Mouse (Mus musculus) heart, embryonic 16.5 days (tissue): Measurements from ENCODE around the gene Gipc3. TPM values are rescaled to one million over a fixed set of nuclear protein-coding genes. Genes with fewer than 3 reads are reported as not detected.

Source experiments
- ATAC-seq: fragments of 200-750 bp; cut with Nextera tagmentation; replicated peaks from 2 replicates; pipeline ENCODE4 v1.8.0; 2017; ENCODE audit warnings: moderate number of reproducible peaks; ENCODE audit not compliant: insufficient read depth, low FRiP score; ENCODE audit errors: extremely low read depth
- H3K27ac ChIP-seq: fragments of 300-500 bp; sonication (generic); 2 replicates; pipeline ENCODE4 v1.5.1; 2014; ENCODE audit warnings: mild to moderate bottlenecking, low read length, control low read depth, moderate library complexity
- H3K27me3 ChIP-seq: fragments of 300-500 bp; sonication (generic); 2 replicates; pipeline ENCODE4 v1.6.1; 2014; ENCODE audit warnings: low read length, mixed read lengths; ENCODE audit not compliant: control insufficient read depth, insufficient read depth
- H3K36me3 ChIP-seq: fragments of 300-500 bp; sonication (generic); 2 replicates; pipeline ENCODE4 v1.6.1; 2014; ENCODE audit not compliant: control insufficient read depth, insufficient read depth
- H3K4me1 ChIP-seq: fragments of 300-500 bp; sonication (generic); 2 replicates; pipeline ENCODE4 v1.6.1; 2014; ENCODE audit warnings: low read length, mixed read lengths; ENCODE audit not compliant: control insufficient read depth, insufficient read depth
- H3K4me2 ChIP-seq: fragments of 300-500 bp; sonication (generic); 2 replicates; pipeline ENCODE4 v1.6.1; 2014; ENCODE audit warnings: low read depth, mild to moderate bottlenecking, control low read depth, low read length
- H3K4me3 ChIP-seq: fragments of 300-500 bp; sonication (generic); 2 replicates; pipeline ENCODE4 v1.5.1; 2014; ENCODE audit warnings: mild to moderate bottlenecking, control low read depth, low read length
- H3K9ac ChIP-seq: fragments of 300-500 bp; sonication (generic); 2 replicates; pipeline ENCODE4 v1.6.1; 2014; ENCODE audit warnings: low read length, control low read depth
- H3K9me3 ChIP-seq: fragments of 300-500 bp; sonication (generic); replicated peaks from 2 replicates; pipeline ENCODE4 v1.6.1; 2016; ENCODE audit warnings: low read length; ENCODE audit not compliant: control insufficient read depth
- WGBS: fragments of 180-500 bp; shearing (Covaris S2); extraction: QIAGEN DNeasy Blood & Tissue Kit; methylation state at CpG from one replicate; pipeline ENCODE4 v1.1.7; 2014; 5-methylcytosine and 5-hydroxymethylcytosine counted together
- polyA plus RNA-seq: library from polyadenylated mRNA; unstranded; fragments of >200 nt; fragmentation: Nextera tagmentation; extraction: Ambion mirVana; gene quantifications from 2 replicates; pipeline ENCODE4 v1.2.1, GENCODE M21; 2015

Gipc3 gene
- polyA plus RNA-seq, result 0.08 and 0.11 TPM in 2 replicates

DNA sequence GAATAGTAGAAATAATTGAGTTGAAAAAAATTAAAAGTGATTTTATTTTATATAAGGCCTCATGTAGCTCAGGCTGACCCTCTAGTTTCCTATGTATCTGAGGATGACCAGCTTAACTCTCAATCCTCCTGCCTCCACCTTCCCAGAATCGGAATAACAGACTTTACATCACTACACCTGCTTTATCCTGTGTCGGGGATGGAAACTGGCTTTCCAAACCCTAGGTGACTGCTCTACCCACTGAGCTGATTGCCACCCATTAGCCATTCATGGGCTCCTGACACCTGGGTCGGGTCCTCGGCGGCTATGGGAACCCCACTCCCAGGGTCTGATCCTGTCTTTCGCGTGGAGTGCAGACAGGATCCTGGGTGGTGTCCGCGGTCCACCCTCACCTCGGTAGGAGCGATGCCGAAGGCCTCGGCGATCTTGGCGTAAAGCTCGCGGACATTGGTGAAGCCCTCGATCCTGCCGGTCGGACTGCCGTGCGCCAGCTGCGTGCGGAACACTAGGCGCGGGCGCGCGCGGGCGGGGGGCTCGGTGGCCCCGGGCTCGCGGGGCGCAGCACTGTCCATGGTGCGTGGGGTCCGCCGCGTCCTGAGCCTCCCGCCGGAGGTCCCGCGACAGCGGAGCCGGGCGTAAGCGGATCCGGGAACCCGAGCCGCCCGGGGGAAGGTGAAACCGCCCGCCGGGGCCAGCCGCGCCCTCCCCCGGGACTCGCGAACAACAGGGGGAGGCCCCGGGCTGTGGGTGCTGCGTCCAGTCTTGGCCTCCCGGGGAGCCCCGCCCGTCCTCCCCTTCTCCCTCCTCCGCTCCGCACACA, at the start of gene Gipc3:
TSS of gene Gipc3 (minus strand) at position 581 of the 820 bp plus-strand sequence.
- H3K4me2 ChIP-seq, result peak within 1 kb of the TSS; percentile 89
- H3K9ac ChIP-seq, result peak within 1 kb of the TSS; percentile 76
- H3K4me1 ChIP-seq, result peaks cover 19% of the 10 kb centered on the region
- peaks cover 18% of the 10 kb centered on the region for H3K27me3 ChIP-seq
- no peaks in the 10 kb centered on the region for H3K9me3 ChIP-seq
- peak within 1 kb of the TSS; percentile 59 for H3K4me3 ChIP-seq
- H3K36me3 ChIP-seq, result peaks cover 7% of the 10 kb centered on the region; the same call in 1 of the 2 replicates
- 5% methylated on average over 59 of the region's 67 CpGs for WGBS
- ATAC-seq, result no peak
- no peak within 1 kb of the TSS for H3K27ac ChIP-seq

GRCm38 (mm10) chr10:81392781-81393185, 49.7 kb upstream of the Gipc3 start, which contains the start of gene Smim24:
Smim24 (plus strand) TSS chr10:81393051.
- Histone ChIP-seq H3K36me3 (peaks cover 5% of the 10 kb centered on the region), H3K27ac (peak within 1 kb of the TSS; percentile 49), H3K9me3 (no peaks in the 10 kb centered on the region), H3K4me3 (peak within 1 kb of the TSS; percentile 46), H3K4me1 (peaks cover 13% of the 10 kb centered on the region), H3K4me2 (peak within 1 kb of the TSS; percentile 74), H3K27me3 (no peaks in the 10 kb centered on the region), H3K9ac (peak within 1 kb of the TSS; percentile 69)
- 56% methylated on average over 14 of the region's 14 CpGs for WGBS
- no peak for ATAC-seq

DNA sequence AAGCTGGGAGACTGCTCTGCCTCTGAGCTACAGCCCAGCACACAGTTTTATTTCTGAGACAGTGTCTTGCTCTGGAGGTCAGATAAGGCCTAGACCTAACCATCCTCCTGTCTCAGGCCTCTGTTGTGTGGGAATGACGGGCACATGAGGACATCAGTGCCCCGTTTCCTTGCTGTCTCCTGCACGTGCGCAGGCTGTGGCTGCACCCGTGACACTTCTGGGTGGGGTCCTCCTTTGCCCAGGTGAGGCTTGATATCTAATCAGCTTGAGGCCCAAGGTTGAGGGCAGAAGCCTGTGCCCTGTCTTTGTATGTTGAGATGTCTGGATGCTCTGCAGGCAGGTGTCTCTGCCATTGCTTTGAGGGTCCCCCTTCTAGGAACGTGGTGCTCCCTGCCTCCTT, 49.2 kb upstream of the Gipc3 start:
- Histone ChIP-seq H3K4me1 (peaks cover 13% of the 10 kb centered on the region), H3K4me2 (no peak overlapping the region), H3K27me3 (no peaks in the 10 kb centered on the region), H3K27ac (no peak overlapping the region), H3K9ac (no peak overlapping the region), H3K9me3 (no peaks in the 10 kb centered on the region), H3K4me3 (no peak overlapping the region), H3K36me3 (peaks cover 10% of the 10 kb centered on the region)
- no peak for ATAC-seq
- WGBS, result 81% methylated on average over 6 of the region's 6 CpGs

GRCm38 (mm10) chr10:81390678-81390965, 47.6 kb upstream of the Gipc3 start:
- Histone ChIP-seq H3K9me3 (no peaks in the 10 kb centered on the region), H3K9ac (no peak overlapping the region), H3K27me3 (no peaks in the 10 kb centered on the region), H3K36me3 (peaks cover 25% of the 10 kb centered on the region), H3K4me1 (peaks cover 14% of the 10 kb centered on the region), H3K4me2 (no peak overlapping the region), H3K27ac (no peak overlapping the region), H3K4me3 (no peak overlapping the region)
- no peak for ATAC-seq
- 90% methylated on average over 13 of the region's 13 CpGs for WGBS

DNA sequence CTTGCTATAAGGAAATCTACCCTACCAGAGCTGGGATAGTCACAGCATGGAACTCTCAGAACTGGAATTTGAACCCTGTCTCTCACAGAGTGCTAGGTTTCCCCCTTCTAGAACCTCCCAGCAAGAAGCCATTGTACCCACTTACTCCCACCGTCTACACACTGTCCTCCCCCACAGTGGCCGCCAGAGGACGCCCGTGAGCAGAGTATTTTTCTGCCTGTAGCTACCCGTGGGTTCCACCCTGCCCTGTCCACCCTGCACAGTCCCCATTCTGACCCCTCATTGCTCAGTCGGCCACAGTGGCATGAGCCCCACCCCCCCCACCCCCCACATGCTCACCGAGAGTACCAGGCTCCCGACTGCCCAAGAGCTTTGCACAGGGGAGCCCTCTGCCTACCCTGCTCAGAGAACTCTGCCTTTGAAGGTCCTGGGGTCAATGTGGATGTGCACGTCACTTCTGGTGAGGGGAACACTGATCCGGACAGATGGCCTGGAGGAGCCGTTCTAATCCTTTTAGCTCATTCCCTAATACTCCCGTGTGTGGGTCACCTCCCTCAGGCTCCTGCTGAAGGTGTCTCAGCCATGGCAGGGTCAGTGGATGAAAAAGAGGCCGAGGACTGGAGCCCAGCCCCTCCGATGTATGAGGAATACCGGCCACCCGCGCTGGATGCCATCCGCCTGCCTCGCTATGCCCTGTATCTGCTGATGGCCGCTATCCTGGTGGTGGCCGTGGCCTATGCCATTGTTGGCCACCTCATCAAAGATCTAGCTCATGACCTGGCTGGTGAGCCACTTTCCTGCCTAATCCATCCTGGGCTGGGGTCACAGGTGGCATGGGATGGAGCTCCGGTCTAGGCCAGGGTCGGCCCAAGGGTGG, 47.0 kb upstream of the Gipc3 start:
- no peak overlapping the region for H3K4me2 ChIP-seq
- H3K9me3 ChIP-seq, result no peaks in the 10 kb centered on the region
- H3K9ac ChIP-seq, result peak overlapping the region; percentile 1; the same call in 1 of the 2 replicates
- no peak overlapping the region for H3K4me3 ChIP-seq
- H3K27me3 ChIP-seq, result no peaks in the 10 kb centered on the region
- 55% methylated on average over 23 of the region's 23 CpGs for WGBS
- H3K4me1 ChIP-seq, result peaks cover 20% of the 10 kb centered on the region
- no peak overlapping the region for H3K27ac ChIP-seq
- peaks cover 25% of the 10 kb centered on the region for H3K36me3 ChIP-seq
- ATAC-seq, result peak; percentile 68

DNA sequence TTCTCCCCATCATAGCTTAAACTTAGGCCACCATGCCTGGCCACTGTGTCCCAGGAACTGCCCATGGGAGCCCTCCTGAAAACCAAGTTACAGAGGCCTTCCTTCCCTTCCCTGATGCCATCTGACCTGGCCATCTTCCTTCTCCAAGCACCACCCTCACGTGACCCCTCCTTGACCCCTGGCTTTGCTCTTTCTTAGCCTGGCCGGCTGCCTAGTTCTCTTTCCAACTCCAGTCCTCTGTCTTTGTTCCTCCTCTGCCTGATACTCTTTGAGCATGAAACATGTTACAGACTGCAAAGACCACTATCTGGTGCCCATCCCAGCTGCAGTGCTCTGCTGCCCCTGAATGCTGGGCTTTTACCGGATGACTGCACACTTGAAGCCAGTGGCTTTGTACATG, 46.3 kb upstream of the Gipc3 start:
- no peak for ATAC-seq
- 40% methylated on average over 3 of the region's 3 CpGs for WGBS
- Histone ChIP-seq H3K9me3 (no peaks in the 10 kb centered on the region), H3K27ac (no peak overlapping the region), H3K4me3 (no peak overlapping the region), H3K4me2 (no peak overlapping the region), H3K27me3 (no peaks in the 10 kb centered on the region), H3K36me3 (peaks cover 25% of the 10 kb centered on the region), H3K9ac (no peak overlapping the region), H3K4me1 (peaks cover 21% of the 10 kb centered on the region)

- H3K27ac ChIP-seq, result no peak within 1 kb of the TSS
- 79% methylated on average over 5 of the region's 5 CpGs for WGBS
These were observed 45.5 kb upstream of the Gipc3 start, which contains the start of gene Gm48552 for GRCm38 (mm10) chr10:81388505-81389055. Gm48552 (plus strand) TSS chr10:81389005.

DNA sequence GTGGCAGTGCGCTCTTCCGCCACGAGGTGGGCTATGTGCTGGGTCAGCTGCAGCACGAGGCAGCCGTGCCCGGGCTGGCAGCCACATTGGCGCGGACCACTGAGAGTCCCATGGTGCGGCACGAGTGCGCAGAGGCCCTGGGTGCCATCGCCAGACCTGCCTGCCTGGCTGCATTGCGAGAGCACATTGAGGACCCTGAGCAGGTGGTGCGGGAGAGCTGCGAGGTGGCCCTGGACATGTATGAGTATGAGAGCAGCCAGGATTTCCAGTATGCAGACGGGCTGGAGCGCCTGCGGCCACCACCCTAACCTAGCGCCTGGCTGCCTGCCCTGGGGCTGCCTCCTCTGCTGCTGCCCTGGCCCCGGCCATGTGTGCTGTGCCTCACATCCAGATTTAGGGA, 44.6 kb upstream of the Gipc3 start:
- peaks cover 25% of the 10 kb centered on the region for H3K36me3 ChIP-seq
- H3K4me3 ChIP-seq, result no peak overlapping the region
- H3K4me2 ChIP-seq, result no peak overlapping the region
- no peaks in the 10 kb centered on the region for H3K9me3 ChIP-seq
- 91% methylated on average over 20 of the region's 20 CpGs for WGBS
- H3K4me1 ChIP-seq, result peaks cover 13% of the 10 kb centered on the region
- no peaks in the 10 kb centered on the region for H3K27me3 ChIP-seq
- ATAC-seq, result no peak
- no peak overlapping the region for H3K27ac ChIP-seq
- no peak overlapping the region for H3K9ac ChIP-seq

More at GRCm38 (mm10) chr10:81388505-81389055, 45.5 kb upstream of the Gipc3 start, which contains the start of gene Gm48552:
- Histone ChIP-seq H3K4me2 (no peak within 1 kb of the TSS), H3K36me3 (peaks cover 25% of the 10 kb centered on the region), H3K9ac (no peak within 1 kb of the TSS), H3K9me3 (no peaks in the 10 kb centered on the region), H3K4me3 (no peak within 1 kb of the TSS), H3K27me3 (no peaks in the 10 kb centered on the region), H3K4me1 (peaks cover 18% of the 10 kb centered on the region)
- no peak for ATAC-seq
